Mouse (Mus musculus) c-Kit-negative CD71-positive TER-119-positive erythroid progenitor cells, embryonic 14.5 days (primary cell): ENCODE measurements around the gene Spocd1.

Experiments used
- DNase-seq: peaks from one replicate; pipeline ENCODE4 v3.0.0-alpha.2; 2013; ENCODE audit warnings: low read depth, low spot score

Spocd1 gene

GRCm38 (mm10) chr4:129971989-129972388, 42.9 kb downstream of the Spocd1 start:
- DNase-seq, result no peak

- no peak for DNase-seq
Measured at GRCm38 (mm10) chr4:129974285-129974684, 45.2 kb downstream of the Spocd1 start.

- no peak for DNase-seq
Measured at GRCm38 (mm10) chr4:129977256-129977655, 48.2 kb downstream of the Spocd1 start.

GRCm38 (mm10) chr4:129978227-129978626, 49.2 kb downstream of the Spocd1 start:
- no peak for DNase-seq

GRCm38 (mm10) chr4:129978930-129979329, 49.9 kb downstream of the Spocd1 start:
- no peak for DNase-seq

GRCm38 (mm10) chr4:129981657-129982056, 52.6 kb downstream of the Spocd1 start:
- no peak for DNase-seq

GRCm38 (mm10) chr4:129983046-129983445, 54.0 kb downstream of the Spocd1 start:
- DNase-seq, result no peak

- DNase-seq, result no peak
Measured at GRCm38 (mm10) chr4:129983764-129984420, 54.8 kb downstream of the Spocd1 start.

GRCm38 (mm10) chr4:129984421-129985061, 55.5 kb downstream of the Spocd1 start, which contains the start of gene Adgrb2:
Gene Adgrb2, plus strand, starts transcription at chr4:129984870.
- no peak for DNase-seq

- DNase-seq, result no peak
Measured at GRCm38 (mm10) chr4:129985161-129985670, 56.2 kb downstream of the Spocd1 start.

GRCm38 (mm10) chr4:129985671-129986441, 56.8 kb downstream of the Spocd1 start:
- DNase-seq, result no peak

- no peak for DNase-seq
Measured at GRCm38 (mm10) chr4:129987825-129988504, 58.9 kb downstream of the Spocd1 start.

GRCm38 (mm10) chr4:129989925-129990324, 60.9 kb downstream of the Spocd1 start:
- DNase-seq, result no peak

- DNase-seq, result no peak
Measured at GRCm38 (mm10) chr4:129992720-129993119, 63.7 kb downstream of the Spocd1 start.

GRCm38 (mm10) chr4:129993213-129993612, 64.2 kb downstream of the Spocd1 start:
- no peak for DNase-seq

- DNase-seq, result no peak
Measured at GRCm38 (mm10) chr4:129993944-129994695, 65.1 kb downstream of the Spocd1 start.

- no peak for DNase-seq
Measured at GRCm38 (mm10) chr4:129994728-129995127, 65.7 kb downstream of the Spocd1 start.

GRCm38 (mm10) chr4:129995255-129995654, 66.2 kb downstream of the Spocd1 start:
- no peak for DNase-seq

- DNase-seq, result no peak
Measured at GRCm38 (mm10) chr4:129996015-129996414, 67.0 kb downstream of the Spocd1 start.

- no peak for DNase-seq
Measured at GRCm38 (mm10) chr4:129998124-129998523, 69.1 kb downstream of the Spocd1 start.

- DNase-seq, result no peak
Measured at GRCm38 (mm10) chr4:130001710-130002109, 72.7 kb downstream of the Spocd1 start.
